8 mouse cellular contexts compared by ENCODE assay signal in genomic region chr10:94941551-94941950, GRCm38 (mm10). TPM values are rescaled to one million over a fixed set of nuclear protein-coding genes. Genes with fewer than 3 reads are reported as not detected.
DNase-seq lines count a peak whose midpoint lies in the region; ATAC-seq and TF ChIP-seq lines count a peak whose summit lies in the region.
"Had no signal": no experiment of that assay in that cellular context is flagged by ENCODE, and none has a peak within 500 bp of the region (broad histone marks: within the 10 kb centered on the region; RNA-seq: fewer than 3 reads in every experiment).

No protein-coding gene starts in this region.

- TF ChIP-seq CTCF in lung, embryonic 14.5 days (IDR thresholded peaks at IDR 0.05; ENCODE audit: low read depth), result no peak

- peaks cover 30% of the 10 kb centered on the region for H3K27me3 ChIP-seq in lung, embryonic 14.5 days (ENCODE audit: insufficient read depth, low read length)
- H3K27me3 ChIP-seq in forebrain, embryonic 11.5 days (ENCODE audit: control insufficient read depth, insufficient read depth, low read length), result peaks cover 8% of the 10 kb centered on the region; the same call in 1 of the 2 replicates
- no peaks in the 10 kb centered on the region for H3K27me3 ChIP-seq in hindbrain, embryonic 15.5 days
- peaks cover 37% of the 10 kb centered on the region for H3K27me3 ChIP-seq in neural tube, embryonic 12.5 days (replicated peaks)

- WGBS in lung, embryonic 14.5 days, result 19% methylated on average over 4 of the region's 4 CpGs
- WGBS in forebrain, embryonic 11.5 days, result 1% methylated on average over 4 of the region's 4 CpGs
- WGBS in hindbrain, embryonic 15.5 days, result 5% methylated on average over 4 of the region's 4 CpGs
- WGBS in neural tube, embryonic 12.5 days, result 10% methylated on average over 4 of the region's 4 CpGs

- H3K36me3 ChIP-seq in lung, embryonic 14.5 days (ENCODE audit: insufficient read depth), result no peaks in the 10 kb centered on the region
- H3K36me3 ChIP-seq in forebrain, embryonic 11.5 days (ENCODE audit: control insufficient read depth, insufficient read depth, low read length), result no peaks in the 10 kb centered on the region; the same call in 1 of the 2 replicates
- H3K36me3 ChIP-seq in hindbrain, embryonic 15.5 days, result no peaks in the 10 kb centered on the region
- H3K36me3 ChIP-seq in neural tube, embryonic 12.5 days, result no peaks in the 10 kb centered on the region

- DNase-seq in lung, embryonic 14.5 days, result no peak
- no peak for DNase-seq in lung, postnatal 4 days
- DNase-seq in forebrain, embryonic 11.5 days (ENCODE audit: low spot score), result no peak
- DNase-seq in kidney, adult 8-10 months, result no peak
- DNase-seq in ovary, postnatal 14 days (ENCODE audit: low spot score), result no peak
- DNase-seq: layer of hippocampus, adult 9-11 months had no signal

- peak overlapping the region; percentile 96 for H3K4me2 ChIP-seq in lung, embryonic 14.5 days
- peak overlapping the region; percentile 89 for H3K4me2 ChIP-seq in forebrain, embryonic 11.5 days (ENCODE audit: low read depth, low read length, severe bottlenecking)
- H3K4me2 ChIP-seq in hindbrain, embryonic 15.5 days, result peak overlapping the region; percentile 73
- H3K4me2 ChIP-seq in neural tube, embryonic 12.5 days (replicated peaks), result peak overlapping the region; percentile 93

- no peak for ATAC-seq in lung, embryonic 14.5 days (ENCODE audit: insufficient read depth)
- ATAC-seq in forebrain, embryonic 11.5 days (replicated peaks; ENCODE audit: low FRiP score), result no peak
- ATAC-seq in hindbrain, embryonic 15.5 days (ENCODE audit: low FRiP score, low read depth), result no peak
- ATAC-seq in neural tube, embryonic 12.5 days (ENCODE audit: low FRiP score, low read depth), result no peak

- H3K4me1 ChIP-seq in lung, embryonic 14.5 days (ENCODE audit: insufficient read depth), result 0 out of 2 replicates have a peak, but pooled peaks cover 4% of the 10 kb centered on the region
- peaks cover 21% of the 10 kb centered on the region for H3K4me1 ChIP-seq in forebrain, embryonic 11.5 days (replicated peaks; ENCODE audit: control insufficient read depth, insufficient read depth, low read length)
- H3K4me1 ChIP-seq in hindbrain, embryonic 15.5 days (replicated peaks), result peaks cover 46% of the 10 kb centered on the region
- H3K4me1 ChIP-seq in neural tube, embryonic 12.5 days, result peaks cover 43% of the 10 kb centered on the region

- H3K4me3 ChIP-seq in lung, embryonic 14.5 days (ENCODE audit: low read depth, low read length), result peak overlapping the region; percentile 78
- H3K4me3 ChIP-seq in forebrain, embryonic 11.5 days (ENCODE audit: low read depth, low read length), result peak overlapping the region; percentile 78
- H3K4me3 ChIP-seq in hindbrain, embryonic 15.5 days, result peak overlapping the region; percentile 80
- H3K4me3 ChIP-seq in neural tube, embryonic 12.5 days, result peak overlapping the region; percentile 78; the same call in 1 of the 2 replicates

- H3K27ac ChIP-seq in lung, embryonic 14.5 days (ENCODE audit: low read depth), result no peak overlapping the region
- H3K27ac ChIP-seq in forebrain, embryonic 11.5 days (ENCODE audit: low read depth, low read length), result no peak overlapping the region
- no peak overlapping the region for H3K27ac ChIP-seq in hindbrain, embryonic 15.5 days (replicated peaks)
- no peak overlapping the region for H3K27ac ChIP-seq in neural tube, embryonic 12.5 days

- no peak overlapping the region for H3K9ac ChIP-seq in lung, embryonic 14.5 days
- no peak overlapping the region for H3K9ac ChIP-seq in forebrain, embryonic 11.5 days (ENCODE audit: low read length)
- peak overlapping the region; percentile 90; the same call in 1 of the 2 replicates for H3K9ac ChIP-seq in hindbrain, embryonic 15.5 days
- H3K9ac ChIP-seq in neural tube, embryonic 12.5 days, result no peak overlapping the region

- no peaks in the 10 kb centered on the region for H3K9me3 ChIP-seq in lung, embryonic 14.5 days (ENCODE audit: low read depth, low read length)
- H3K9me3 ChIP-seq in forebrain, embryonic 11.5 days (ENCODE audit: control insufficient read depth, low read length), result no peaks in the 10 kb centered on the region
- H3K9me3 ChIP-seq in hindbrain, embryonic 15.5 days, result no peaks in the 10 kb centered on the region
- H3K9me3 ChIP-seq in neural tube, embryonic 12.5 days, result no peaks in the 10 kb centered on the region

RNA-seq across cellular contexts. Expression of gene Plxnc1, which starts 3.1 kb away (rescaled TPM):
- polyA plus RNA-seq in lung, embryonic 14.5 days (2014; fragmentation: Nextera tagmentation; extraction: Ambion mirVana), result 10.9 and 11.7 TPM in 2 replicates
- polyA plus RNA-seq in forebrain, embryonic 11.5 days (2014; fragmentation: Nextera tagmentation; extraction: Ambion mirVana), result 7.5 and 8.0 TPM in 2 replicates
- 12.5 and 13.1 TPM in 2 replicates for polyA plus RNA-seq in hindbrain, embryonic 15.5 days (2015; fragmentation: Nextera tagmentation; extraction: Ambion mirVana)
- polyA plus RNA-seq in neural tube, embryonic 12.5 days (2016; fragmentation: Nextera tagmentation; extraction: Ambion mirVana), result 5.7 and 6.0 TPM in 2 replicates
